Mouse (Mus musculus): ENCODE data around the gene Nepro. TPM values are rescaled to one million over a fixed set of nuclear protein-coding genes. Genes with fewer than 3 reads are reported as not detected.

Gene Nepro
- polyA plus RNA-seq, 1 experiment, result 9.0 TPM

DNA sequence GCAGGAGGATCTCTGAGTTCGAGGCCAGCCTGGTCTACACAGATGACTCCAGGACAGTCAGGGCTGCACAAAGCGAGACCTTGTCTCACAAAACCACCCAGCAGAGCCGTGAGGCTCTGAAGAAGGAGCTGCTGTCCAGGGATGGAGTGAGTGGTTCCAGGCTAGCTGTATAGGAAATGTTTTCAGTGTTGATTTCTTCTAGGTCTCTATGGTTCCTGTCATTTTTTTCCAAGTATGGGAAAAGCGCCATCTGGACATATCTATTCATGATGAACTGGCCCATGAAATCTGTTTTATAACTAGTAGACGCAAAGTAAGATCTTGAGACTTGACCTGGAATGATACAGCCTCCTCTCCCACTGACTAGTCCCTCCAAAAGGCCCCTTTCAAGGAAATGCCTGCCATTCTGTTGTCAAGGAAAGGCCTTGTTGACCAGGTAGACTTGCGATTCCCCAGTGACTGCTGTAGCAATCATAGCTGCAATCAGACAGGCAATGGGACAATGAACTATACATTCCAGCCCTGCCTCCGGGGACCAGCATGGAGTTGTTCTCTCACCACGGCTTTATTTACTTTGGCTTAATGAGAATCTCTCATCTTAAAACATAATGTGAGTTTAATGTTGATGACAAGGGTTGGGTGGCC, 28.8 kb upstream of the Nepro start:
- no peak for TF ChIP-seq GATA1 (IDR thresholded peaks at IDR 0.05; ENCODE audit: low read length)

DNA sequence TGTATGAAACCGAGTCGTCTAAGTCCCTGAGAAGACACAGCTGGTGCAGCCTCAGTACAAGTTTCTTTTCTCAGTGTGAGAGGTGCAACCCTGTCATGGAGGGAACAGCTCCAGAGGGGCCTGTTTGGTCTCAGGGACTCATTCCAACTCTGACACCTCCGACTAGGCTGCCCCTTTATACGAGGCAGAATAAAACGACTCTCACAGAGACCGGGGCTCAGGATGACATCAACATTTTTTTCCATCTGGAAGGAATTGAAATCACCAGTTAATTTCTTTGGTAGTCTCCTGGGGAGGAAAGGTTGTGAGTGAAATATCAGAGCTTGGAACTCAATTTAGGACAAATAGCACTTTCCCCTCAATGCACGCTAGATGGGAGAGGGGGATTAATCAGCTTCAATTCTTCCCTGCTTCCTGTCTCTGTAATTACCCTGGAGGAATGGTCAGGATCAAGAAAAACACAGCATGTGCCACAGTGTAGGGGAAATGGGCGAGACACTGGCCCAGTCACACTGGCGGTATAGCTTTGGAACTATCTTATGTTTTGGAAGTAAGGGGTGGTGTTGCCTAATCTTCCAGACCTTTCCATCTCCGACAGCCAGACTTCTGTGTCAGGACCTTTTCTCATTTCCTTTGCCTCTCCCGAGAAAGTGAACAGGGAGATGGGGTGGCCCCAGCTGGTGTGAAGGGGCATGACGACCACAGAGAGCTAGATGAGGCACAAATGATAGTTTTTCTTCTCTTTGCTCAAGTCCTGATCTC, 28.1 kb upstream of the Nepro start:
- no peak for TF ChIP-seq GATA1 (IDR thresholded peaks at IDR 0.05; ENCODE audit: low read length)

DNA sequence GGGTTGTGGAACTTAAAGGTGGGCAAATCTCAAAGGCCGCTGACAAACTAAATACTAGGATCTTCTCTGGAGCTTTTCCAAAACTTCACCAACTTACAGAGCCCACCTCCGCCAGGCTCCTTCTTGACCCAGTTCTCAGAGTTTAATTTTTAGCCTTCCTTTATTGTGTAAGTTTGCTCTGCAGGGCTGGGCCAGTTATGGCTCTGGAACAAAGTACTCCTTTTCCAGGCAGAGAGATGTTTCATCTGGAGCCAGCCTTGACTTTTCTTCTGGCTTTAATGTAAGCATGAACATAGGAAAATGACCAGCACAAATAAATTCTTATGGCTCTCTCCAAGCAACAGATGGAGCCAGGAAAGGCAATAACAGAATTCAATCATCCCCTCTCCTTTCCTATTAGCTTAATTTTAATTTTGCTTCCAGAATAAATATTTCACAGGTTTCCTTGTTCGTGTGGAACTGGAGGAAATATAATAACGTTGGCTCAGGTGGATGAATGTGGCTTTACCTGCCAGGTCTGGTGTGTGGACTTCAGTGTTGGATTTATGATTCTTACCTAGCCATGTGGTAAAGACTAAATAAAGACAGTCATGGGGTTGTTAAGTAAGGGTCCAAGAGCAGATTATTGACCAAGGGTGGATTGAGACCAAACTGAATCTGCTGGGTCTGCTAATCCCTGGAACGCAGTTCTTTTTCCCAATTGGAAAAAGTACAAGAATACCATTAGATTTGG, 26.5 kb upstream of the Nepro start:
- no peak for TF ChIP-seq GATA1 (IDR thresholded peaks at IDR 0.05; ENCODE audit: low read length)

DNA sequence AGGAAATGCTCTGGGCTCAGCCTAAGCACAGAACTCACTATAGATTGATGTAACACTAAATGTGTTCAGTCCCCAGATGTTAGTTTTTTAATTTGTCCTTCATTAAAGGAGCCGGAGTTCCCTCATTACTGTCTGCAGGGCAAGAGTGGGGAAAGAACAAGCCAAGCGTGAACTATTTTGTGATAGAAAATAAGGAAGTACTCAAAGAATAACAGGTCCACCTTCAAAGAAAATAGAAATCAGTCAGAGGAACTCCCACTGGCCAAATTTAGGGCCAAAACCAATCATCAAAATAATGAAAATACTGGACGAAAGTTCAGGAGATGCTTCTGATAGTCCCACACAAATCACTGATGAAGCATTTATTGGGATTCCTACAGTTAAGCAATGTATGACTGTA, 22.9 kb upstream of the Nepro start:
- TF ChIP-seq GATA1 (IDR thresholded peaks at IDR 0.05; ENCODE audit: low read length), result no peak

DNA sequence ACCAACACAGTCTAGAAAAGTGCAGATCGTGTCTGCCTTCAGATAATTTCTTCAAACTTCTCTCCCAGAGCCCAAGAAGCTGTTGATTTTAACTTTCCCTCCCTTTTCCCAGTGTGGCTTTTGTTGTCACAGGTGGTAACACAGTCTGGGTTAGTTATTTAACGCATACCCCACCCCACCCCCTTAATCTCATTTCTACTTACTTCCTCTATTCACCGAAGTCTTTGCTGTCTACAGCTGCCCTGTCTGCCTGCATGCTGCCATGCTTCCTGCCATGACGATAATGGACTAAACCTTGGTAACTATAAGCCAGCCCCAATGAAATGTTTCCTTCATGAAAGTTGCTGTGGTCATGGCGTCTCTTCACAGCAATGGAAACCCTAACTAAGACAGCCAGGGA, 21.8 kb upstream of the Nepro start:
- TF ChIP-seq GATA1 (IDR thresholded peaks at IDR 0.05; ENCODE audit: low read length), result no peak

DNA sequence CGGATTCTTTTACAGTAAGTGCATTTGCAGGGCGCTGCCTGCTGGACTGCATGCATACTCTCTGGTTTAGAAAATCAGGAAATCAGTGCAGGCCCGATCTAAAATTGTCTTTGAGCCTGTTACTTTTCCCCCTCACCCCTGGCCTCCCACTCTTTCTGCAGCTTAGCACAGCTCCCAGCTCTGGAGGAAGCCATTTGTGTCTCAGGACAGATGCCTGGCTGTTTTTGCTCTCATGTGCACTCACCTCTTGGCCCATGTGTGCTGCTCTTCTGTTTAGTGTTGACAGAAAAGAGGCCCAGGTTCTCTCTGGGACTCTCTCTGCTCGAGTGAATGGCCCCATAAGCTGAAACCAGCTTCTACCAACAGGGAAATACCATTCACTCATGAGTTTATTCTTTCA, 20.6 kb upstream of the Nepro start:
- TF ChIP-seq GATA1 (IDR thresholded peaks at IDR 0.05; ENCODE audit: low read length), result no peak

DNA sequence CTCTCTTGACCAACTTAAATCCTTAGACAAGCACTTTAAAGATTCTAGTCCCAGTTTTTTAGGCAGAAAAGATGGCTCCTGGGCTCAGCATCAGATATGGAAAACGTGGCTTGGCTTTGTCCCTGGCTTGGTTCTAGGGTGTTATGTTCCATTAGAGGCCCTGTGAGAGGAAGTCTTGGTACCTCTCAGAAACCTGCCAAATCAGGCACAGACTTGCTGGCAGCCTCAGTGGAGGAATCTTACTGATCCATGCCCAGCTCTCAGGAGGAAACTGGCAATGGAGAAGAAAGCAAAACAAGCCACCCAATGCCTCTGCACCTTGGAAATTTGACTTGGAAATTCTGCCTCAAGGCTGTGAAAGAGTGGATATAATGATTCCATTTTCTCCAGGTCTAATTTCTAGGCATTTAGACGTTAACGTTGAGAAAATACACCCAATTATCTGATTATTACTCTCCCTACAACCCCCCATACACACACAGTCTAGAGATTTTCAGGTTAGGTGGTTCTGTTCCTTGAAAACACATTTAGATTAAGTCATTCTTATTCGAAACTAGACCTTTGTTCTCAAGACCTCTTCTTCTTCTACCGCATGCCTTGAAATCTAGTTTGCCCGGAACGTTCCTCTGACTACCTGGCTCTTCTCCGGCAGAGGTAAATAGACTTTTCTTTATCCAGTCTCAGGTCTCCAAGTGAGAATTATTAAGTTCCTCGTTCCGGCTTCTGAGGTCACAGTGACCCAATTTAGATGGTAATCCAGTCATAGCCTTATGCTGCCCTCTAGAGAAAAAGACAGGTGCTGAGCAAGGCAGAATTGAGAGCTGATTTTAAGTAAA, 7.6 kb upstream of the Nepro start:
- TF ChIP-seq GATA1 (IDR thresholded peaks at IDR 0.05; ENCODE audit: low read length), result no peak

DNA sequence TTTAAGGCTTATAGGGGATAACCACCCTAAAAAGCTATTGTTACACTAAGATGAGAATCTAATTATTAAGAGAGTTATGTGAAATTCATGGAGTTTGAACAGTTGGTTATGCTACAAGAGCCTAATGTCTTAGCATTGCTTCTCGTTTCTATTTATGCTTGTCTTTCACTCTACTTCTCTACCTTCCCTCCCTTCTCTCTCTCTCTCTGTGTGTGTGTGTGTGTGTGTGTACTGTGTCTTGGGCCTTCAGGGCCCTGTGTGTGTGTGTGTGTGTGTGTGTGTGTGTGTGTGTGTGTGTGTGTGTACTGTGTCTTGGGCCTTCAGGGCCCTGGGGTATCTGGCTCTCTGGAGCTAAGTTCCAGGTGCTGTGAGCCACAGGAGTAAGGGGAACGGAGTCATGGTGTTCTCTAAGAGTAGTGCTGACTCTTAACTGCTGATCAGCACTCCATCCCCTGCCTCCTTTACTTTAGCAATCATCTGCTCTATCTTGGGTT, 6.9 kb upstream of the Nepro start:
- no peak for TF ChIP-seq GATA1 (IDR thresholded peaks at IDR 0.05; ENCODE audit: low read length)

DNA sequence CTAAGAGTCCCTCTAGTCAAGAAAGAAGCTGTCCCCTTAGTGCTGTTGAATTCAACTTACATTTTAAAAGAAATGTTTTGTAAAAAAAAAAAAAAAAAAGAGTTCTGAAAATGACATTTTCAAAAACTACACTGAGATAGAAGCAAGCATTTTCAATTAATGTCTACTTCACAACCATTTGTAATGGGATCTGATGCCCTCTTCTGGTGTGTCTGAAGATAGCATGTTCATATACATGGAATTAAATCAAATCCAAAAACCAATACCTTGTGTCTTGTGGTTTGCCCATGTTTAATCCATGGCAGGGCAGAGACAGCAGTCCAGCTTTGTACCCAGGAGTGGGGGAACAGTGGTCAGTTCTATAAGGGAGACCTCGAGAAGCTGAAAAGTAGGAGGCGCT, 6.3 kb upstream of the Nepro start:
- no peak for TF ChIP-seq GATA1 (IDR thresholded peaks at IDR 0.05; ENCODE audit: low read length)

DNA sequence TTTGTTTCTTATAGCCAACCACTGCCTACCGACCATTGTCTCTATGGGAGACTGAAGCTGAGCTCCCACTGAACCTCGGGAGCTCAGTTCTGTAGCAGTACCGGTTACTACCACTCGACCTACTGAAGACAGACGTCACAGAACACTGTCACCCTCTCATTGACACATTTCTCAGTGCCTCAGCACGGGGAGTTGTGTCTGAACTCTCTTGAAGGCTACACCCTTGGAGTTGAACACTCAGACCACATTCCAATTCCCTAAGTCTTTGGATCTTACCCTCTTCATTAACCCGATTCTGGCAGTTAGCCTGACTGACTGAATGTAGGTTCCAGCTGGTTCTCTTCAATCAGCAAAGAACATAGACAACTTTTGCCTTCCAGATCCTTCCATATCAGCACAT, 4.8 kb upstream of the Nepro start:
- TF ChIP-seq GATA1 (IDR thresholded peaks at IDR 0.05; ENCODE audit: low read length), result no peak

DNA sequence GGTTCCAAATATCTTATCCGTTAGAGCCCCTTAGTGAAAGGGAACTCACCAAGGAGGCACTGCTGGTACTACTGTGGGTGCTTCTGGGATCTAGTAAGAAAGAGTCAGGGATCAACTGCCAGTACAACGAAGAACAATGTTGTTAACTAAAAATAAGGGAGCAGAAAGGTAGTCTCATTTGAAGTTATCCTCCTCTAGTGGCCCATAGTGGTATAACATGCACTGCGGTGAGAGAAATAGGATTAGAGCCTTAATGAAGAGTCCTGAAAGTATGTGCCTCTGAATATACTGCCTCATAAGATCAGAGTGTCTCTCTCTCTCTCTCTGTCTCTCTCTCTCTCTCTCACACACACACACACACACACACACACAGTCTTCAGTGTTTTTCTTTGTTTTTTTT, 3.6 kb upstream of the Nepro start:
- TF ChIP-seq GATA1 (IDR thresholded peaks at IDR 0.05; ENCODE audit: low read length), result no peak

DNA sequence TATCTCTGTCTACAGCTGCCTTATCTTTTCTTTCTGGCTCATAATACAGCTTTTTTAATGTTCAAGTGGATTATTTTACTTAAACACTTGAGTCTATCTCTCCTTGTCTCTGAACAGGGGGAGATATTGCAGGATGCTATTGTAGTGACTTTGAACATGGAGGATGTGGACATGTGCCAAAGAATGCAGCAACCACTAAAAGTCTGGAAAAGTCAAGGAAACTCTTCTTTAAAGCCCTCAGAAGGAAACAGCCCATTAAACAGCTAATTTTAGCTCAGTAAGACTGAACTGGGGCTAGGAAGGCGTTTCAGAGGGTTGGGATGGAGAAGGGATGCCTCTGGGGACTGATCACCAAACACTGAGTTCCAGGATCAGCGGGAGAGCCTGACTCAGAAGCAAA, 1.4 kb upstream of the Nepro start:
- no peak for TF ChIP-seq GATA1 (IDR thresholded peaks at IDR 0.05; ENCODE audit: low read length)

DNA sequence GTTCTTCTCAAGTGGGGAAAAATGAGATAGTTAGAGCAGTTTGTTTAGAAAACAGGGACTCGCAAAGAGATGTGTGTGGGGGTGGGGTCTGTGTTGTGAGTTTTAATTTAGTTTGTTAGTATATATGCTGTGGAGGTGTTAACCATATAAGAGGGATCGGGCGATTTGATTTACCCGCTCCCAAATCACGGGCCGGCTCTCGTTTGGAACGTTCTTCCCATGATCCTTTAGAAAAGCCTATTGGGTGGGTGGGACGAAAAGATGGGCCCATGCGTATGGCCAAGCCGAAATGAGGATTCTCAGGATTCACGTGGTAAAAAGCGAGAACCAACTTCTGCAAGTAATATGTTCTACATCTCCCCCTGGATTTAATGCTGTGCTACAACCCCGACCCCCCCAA, 746 bp downstream of the Nepro start:
- TF ChIP-seq GATA1 (IDR thresholded peaks at IDR 0.05; ENCODE audit: low read length), result no peak

DNA sequence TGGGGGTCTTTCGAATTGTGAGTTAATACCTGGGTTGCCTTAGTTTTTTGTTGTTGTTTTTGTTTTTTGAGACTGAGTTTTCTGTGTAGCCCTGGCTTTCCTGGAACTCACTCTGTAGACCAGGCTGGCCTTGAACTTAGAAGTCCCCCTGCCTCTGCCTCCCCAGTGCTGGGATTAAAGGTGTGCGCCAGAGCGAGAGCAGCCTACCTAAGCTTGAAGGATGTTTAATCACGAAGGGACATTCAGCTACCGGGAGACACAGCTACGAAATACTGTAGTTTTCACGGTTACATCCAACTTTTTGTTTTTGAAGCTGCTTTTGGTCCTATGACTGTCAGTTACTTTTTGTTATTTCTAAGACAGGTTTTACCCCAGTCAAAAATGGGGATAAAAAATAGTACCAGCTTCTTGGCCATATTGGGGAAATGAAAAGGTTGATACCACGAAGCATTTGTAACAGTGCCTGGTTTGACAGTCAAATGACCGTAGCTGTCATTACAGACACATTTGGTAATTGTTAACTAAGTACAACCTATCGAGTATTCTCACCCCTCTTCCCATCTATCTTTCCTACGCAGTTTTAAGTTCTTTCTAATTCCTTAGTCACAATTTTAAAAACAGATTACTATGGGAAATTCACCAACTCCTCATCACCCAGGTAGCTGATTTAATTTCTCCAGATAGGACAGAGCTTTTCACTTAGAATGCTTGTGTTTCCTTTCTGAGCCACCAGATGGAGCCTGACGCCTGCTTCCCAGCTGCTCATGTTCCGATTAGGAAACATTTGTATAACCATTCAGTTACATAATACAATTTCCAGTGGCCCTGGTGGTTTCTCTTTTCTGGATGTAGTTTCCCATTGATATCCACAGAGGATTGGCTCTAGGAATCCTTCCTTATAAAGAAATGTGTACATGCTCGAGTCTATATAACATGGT, 1.5 kb downstream of the Nepro start:
- no peak for TF ChIP-seq GATA1 (IDR thresholded peaks at IDR 0.05; ENCODE audit: low read length)
